ENCODE assay signal across 15 mouse cellular contexts in genomic region chr17:34656666-34657065, GRCm38 (mm10). TPM values are rescaled to one million over a fixed set of nuclear protein-coding genes. Genes with fewer than 3 reads are reported as not detected.
A peak's percentile ranks its signal among the peaks of the same experiment; 100 is the strongest.
DNase-seq lines count a peak whose midpoint lies in the region; ATAC-seq lines count a peak whose summit lies in the region.
"Had no signal": no experiment of that assay in that cellular context is flagged by ENCODE, and none has a peak within 500 bp of the region (broad histone marks: within the 10 kb centered on the region; RNA-seq: fewer than 3 reads in every experiment).

No protein-coding gene starts in this region.

- H3K9me3 ChIP-seq in stomach, embryonic 14.5 days (ENCODE audit: control insufficient read depth, low read depth, low read length), result no peaks in the 10 kb centered on the region
- H3K9me3 ChIP-seq in forebrain, embryonic 15.5 days, result no peaks in the 10 kb centered on the region
- H3K9me3 ChIP-seq: liver, embryonic 15.5 days had no signal

- no peak for ATAC-seq in stomach, embryonic 14.5 days (ENCODE audit: insufficient number of reproducible peaks, insufficient read depth, low FRiP score, low read depth)
- no peak for ATAC-seq in activated CD4-positive, CD25-positive, alpha-beta regulatory T cell, adult 4 months
- no peak for ATAC-seq in forebrain, embryonic 15.5 days (replicated peaks)
- ATAC-seq: inflammation-experienced regulatory T-cells, adult 6 months had no signal

- H3K27ac ChIP-seq in stomach, embryonic 14.5 days (ENCODE audit: low read length), result peak overlapping the region; percentile 58; the same call in 1 of the 2 replicates
- no peak overlapping the region for H3K27ac ChIP-seq in forebrain, embryonic 15.5 days (replicated peaks)
- H3K27ac ChIP-seq: liver, embryonic 15.5 days had no signal

- no peak overlapping the region for H3K4me2 ChIP-seq in stomach, embryonic 14.5 days (replicated peaks; ENCODE audit: low read depth, low read length)
- H3K4me2 ChIP-seq in forebrain, embryonic 15.5 days (replicated peaks), result no peak overlapping the region
- H3K4me2 ChIP-seq: liver, embryonic 15.5 days had no signal

- no peak overlapping the region for H3K4me3 ChIP-seq in stomach, embryonic 14.5 days (ENCODE audit: low read depth, low read length)
- H3K4me3 ChIP-seq in forebrain, embryonic 15.5 days, result no peak overlapping the region
- H3K4me3 ChIP-seq: erythroblast, embryonic 14.5 days; liver, embryonic 15.5 days had no signal

- peaks cover 23% of the 10 kb centered on the region for H3K36me3 ChIP-seq in stomach, embryonic 14.5 days (ENCODE audit: control insufficient read depth, insufficient read depth, low read length)
- H3K36me3 ChIP-seq in forebrain, embryonic 15.5 days, result peaks cover 28% of the 10 kb centered on the region

- intact Hi-C loops in heart, postnatal 10 days (cut with DNase I), result no loop called here

- 0 out of 2 replicates have a peak, but pooled peaks cover 2% of the 10 kb centered on the region for H3K27me3 ChIP-seq in stomach, embryonic 14.5 days (ENCODE audit: control insufficient read depth, insufficient read depth, low read length)
- peaks cover 19% of the 10 kb centered on the region for H3K27me3 ChIP-seq in forebrain, embryonic 15.5 days

- H3K9ac ChIP-seq in stomach, embryonic 14.5 days (replicated peaks; ENCODE audit: low read depth, low read length), result no peak overlapping the region
- H3K9ac ChIP-seq in forebrain, embryonic 15.5 days (replicated peaks), result no peak overlapping the region
- H3K9ac ChIP-seq: liver, embryonic 15.5 days had no signal

- H3K4me1 ChIP-seq in stomach, embryonic 14.5 days (ENCODE audit: control insufficient read depth, insufficient read depth, low read length), result peaks cover 34% of the 10 kb centered on the region
- H3K4me1 ChIP-seq in forebrain, embryonic 15.5 days, result 0 out of 2 replicates have a peak, but pooled peaks cover 6% of the 10 kb centered on the region

- 46% methylated on average over 8 of the region's 8 CpGs for WGBS in stomach, embryonic 14.5 days
- 47% methylated on average over 8 of the region's 8 CpGs for WGBS in forebrain, embryonic 15.5 days

- peak; percentile 22 for DNase-seq in cerebellum, adult 9-11 months
- no peak for DNase-seq in cerebellum, postnatal 25 days
- peak; percentile 52 for DNase-seq in lung, postnatal 10 days
- no peak for DNase-seq in lung, postnatal 4 days
- peak; percentile 70 to 75 for DNase-seq in heart, postnatal 10 days
- DNase-seq: B cell, adult 2 months; lung, postnatal 36 days; thymus, postnatal 14 days had no signal

RNA-seq across cellular contexts. Expression of gene Atf6b, which starts 9.7 kb away (rescaled TPM):
- total RNA-seq in heart, postnatal 10 days (2021), result 10 to 100 TPM; 19.0 to 19.3 TPM
- polyA plus RNA-seq in stomach, embryonic 14.5 days (2014; fragmentation: Nextera tagmentation; extraction: Ambion mirVana), result 56.5 and 58.3 TPM in 2 replicates
- 10 to 100 TPM; 15.6 to 26.7 TPM for polyA plus RNA-seq in activated CD4-positive, CD25-positive, alpha-beta regulatory T cell, adult 4 months (2017; shearing (Covaris generic))
- polyA plus RNA-seq in forebrain, embryonic 15.5 days (2015; fragmentation: Nextera tagmentation; extraction: Ambion mirVana), result 111 and 112 TPM in 2 replicates

RNA-seq across cellular contexts. Expression of gene Fkbpl, which starts 12.1 kb away (rescaled TPM):
- total RNA-seq in heart, postnatal 10 days (2021), result 1 to 10 TPM; 8.5 to 9.9 TPM
- polyA plus RNA-seq in stomach, embryonic 14.5 days (2014; fragmentation: Nextera tagmentation; extraction: Ambion mirVana), result 11.9 and 12.0 TPM in 2 replicates
- polyA plus RNA-seq in activated CD4-positive, CD25-positive, alpha-beta regulatory T cell, adult 4 months (2017; shearing (Covaris generic)), result 1 to 10 TPM; 3.5 to 5.4 TPM
- 15.3 and 15.8 TPM in 2 replicates for polyA plus RNA-seq in forebrain, embryonic 15.5 days (2015; fragmentation: Nextera tagmentation; extraction: Ambion mirVana)

RNA-seq across cellular contexts. Expression of gene Tnxb, which starts 13.7 kb away (rescaled TPM):
- total RNA-seq in heart, postnatal 10 days (2021), result 10 to 100 TPM; 63.9 to 66.5 TPM
- polyA plus RNA-seq in stomach, embryonic 14.5 days (2014; fragmentation: Nextera tagmentation; extraction: Ambion mirVana), result 1.1 TPM in 2 replicates
- not detected for polyA plus RNA-seq in activated CD4-positive, CD25-positive, alpha-beta regulatory T cell, adult 4 months (2017; shearing (Covaris generic))
- 0.05 and 0.06 TPM in 2 replicates for polyA plus RNA-seq in forebrain, embryonic 15.5 days (2015; fragmentation: Nextera tagmentation; extraction: Ambion mirVana)
- total RNA-seq: common myeloid progenitor, adult 5-6 weeks had no signal
- polyA plus RNA-seq: erythroblast, embryonic 14.5 days; inflammation-experienced regulatory T-cells, adult 6 months had no signal

RNA-seq across cellular contexts. Expression of gene Prrt1, which starts 27.3 kb away (rescaled TPM):
- total RNA-seq in heart, postnatal 10 days (2021), result 1 to 10 TPM in 1 of 2 experiments, under 1 TPM in 1; 0.89 to 1.2 TPM
- 0.56 and 0.67 TPM in 2 replicates for polyA plus RNA-seq in stomach, embryonic 14.5 days (2014; fragmentation: Nextera tagmentation; extraction: Ambion mirVana)
- polyA plus RNA-seq in activated CD4-positive, CD25-positive, alpha-beta regulatory T cell, adult 4 months (2017; shearing (Covaris generic)), result 1 to 10 TPM in 1 of 2 experiments, under 1 TPM in 1; 0.34 to 1.4 TPM
- polyA plus RNA-seq in forebrain, embryonic 15.5 days (2015; fragmentation: Nextera tagmentation; extraction: Ambion mirVana), result 6.8 and 7.4 TPM in 2 replicates
- total RNA-seq: common myeloid progenitor, adult 5-6 weeks had no signal
- polyA plus RNA-seq: erythroblast, embryonic 14.5 days; liver, embryonic 15.5 days had no signal

RNA-seq across cellular contexts. Expression of gene Ppt2, which starts 28.4 kb away (rescaled TPM):
- 10 to 100 TPM; 39.0 to 45.7 TPM for total RNA-seq in heart, postnatal 10 days (2021)
- polyA plus RNA-seq in stomach, embryonic 14.5 days (2014; fragmentation: Nextera tagmentation; extraction: Ambion mirVana), result 31.2 and 31.8 TPM in 2 replicates
- 10 to 100 TPM; 13.3 to 16.8 TPM for polyA plus RNA-seq in activated CD4-positive, CD25-positive, alpha-beta regulatory T cell, adult 4 months (2017; shearing (Covaris generic))
- 17.2 and 18.2 TPM in 2 replicates for polyA plus RNA-seq in forebrain, embryonic 15.5 days (2015; fragmentation: Nextera tagmentation; extraction: Ambion mirVana)

Comparison
In these comparisons a context has a peak if more than half of its experiments do, and no peak if none do; other contexts are left out.
1. DNase-seq: peak in cerebellum, adult 9-11 months (single experiment), lung, postnatal 10 days (single experiment) and heart, postnatal 10 days (2 of 2); none in cerebellum, postnatal 25 days (0 of 2) and lung, postnatal 4 days (0 of 2).